Mouse (Mus musculus) E14TG2a.4 (cell line): ENCODE results near the gene Adgrl2.

Experiments used
- H3K27me3 ChIP-seq: 2 replicates; pipeline ENCODE4 v1.6.1; 2014; ENCODE audit warnings: low read length, control low read depth; ENCODE audit not compliant: insufficient read depth
- H3K36me3 ChIP-seq: 2 replicates; pipeline ENCODE4 v1.6.1; 2014; ENCODE audit warnings: low read length, control low read depth; ENCODE audit not compliant: insufficient read depth
- H3K4me1 ChIP-seq: replicated peaks from 2 replicates; pipeline ENCODE4 v1.6.1; 2014; ENCODE audit warnings: low read depth, low read length, control low read depth
- H3K4me3 ChIP-seq: replicated peaks from 2 replicates; pipeline ENCODE4 v1.5.1; 2014; ENCODE audit warnings: mild to moderate bottlenecking, low read length
- H3K9me3 ChIP-seq: 2 replicates; pipeline ENCODE4 v1.6.1; 2014; ENCODE audit warnings: low read length, control low read depth
- CTCF ChIP-seq: conservative IDR thresholded peaks from 2 replicates; pipeline ENCODE4 v1.5.1; 2014; ENCODE audit warnings: low read length
- NANOG ChIP-seq: IDR thresholded peaks from 2 replicates; pipeline ENCODE4 v1.6.1; 2014; ENCODE audit warnings: borderline replicate concordance, low read length, mixed read lengths
- POU5F1 ChIP-seq: IDR thresholded peaks from 2 replicates; pipeline ENCODE4 v1.6.1; 2014; ENCODE audit warnings: low read length, borderline replicate concordance

Gene Adgrl2

GRCm38 (mm10) chr3:148990531-148991003, at the start of gene Adgrl2:
Gene Adgrl2, minus strand, starts transcription at chr3:148990555.
- Histone ChIP-seq H3K4me3 (peak within 1 kb of the TSS; percentile 88), H3K9me3 (no peaks in the 10 kb centered on the region), H3K27me3 (peaks cover 33% of the 10 kb centered on the region), H3K36me3 (no peaks in the 10 kb centered on the region), H3K4me1 (peaks cover 18% of the 10 kb centered on the region; the same call in 1 of the 2 replicates)
- TF ChIP-seq CTCF (no peak), NANOG (no peak), POU5F1 (no peak)

- no peak overlapping the region for H3K4me3 ChIP-seq
- H3K9me3 ChIP-seq: no peaks in the 10 kb centered on the region
- no peaks in the 10 kb centered on the region for H3K27me3 ChIP-seq
- H3K4me1 ChIP-seq: no peaks in the 10 kb centered on the region
- TF ChIP-seq POU5F1 (no peak), NANOG (no peak), CTCF (no peak)
- H3K36me3 ChIP-seq: no peaks in the 10 kb centered on the region
These were observed 48.4 kb upstream of the Adgrl2 start for GRCm38 (mm10) chr3:149038771-149039170.

GRCm38 (mm10) chr3:149019925-149020324, 29.6 kb upstream of the Adgrl2 start:
- H3K27me3 ChIP-seq: no peaks in the 10 kb centered on the region
- TF ChIP-seq CTCF (no peak), POU5F1 (no peak), NANOG (no peak)
- no peaks in the 10 kb centered on the region for H3K4me1 ChIP-seq
- no peak overlapping the region for H3K4me3 ChIP-seq
- H3K9me3 ChIP-seq: no peaks in the 10 kb centered on the region
- H3K36me3 ChIP-seq: no peaks in the 10 kb centered on the region

- H3K36me3 ChIP-seq: no peaks in the 10 kb centered on the region
- no peaks in the 10 kb centered on the region for H3K9me3 ChIP-seq
- TF ChIP-seq CTCF (no peak), POU5F1 (no peak), NANOG (no peak)
- no peaks in the 10 kb centered on the region for H3K4me1 ChIP-seq
- H3K27me3 ChIP-seq: no peaks in the 10 kb centered on the region; the same call in 1 of the 2 replicates
- no peak overlapping the region for H3K4me3 ChIP-seq
These were observed 19.0 kb upstream of the Adgrl2 start for GRCm38 (mm10) chr3:149009311-149009710.

GRCm38 (mm10) chr3:149008634-149009023, 18.3 kb upstream of the Adgrl2 start:
- H3K4me3 ChIP-seq: no peak overlapping the region
- no peaks in the 10 kb centered on the region; the same call in 1 of the 2 replicates for H3K27me3 ChIP-seq
- H3K9me3 ChIP-seq: no peaks in the 10 kb centered on the region
- no peaks in the 10 kb centered on the region for H3K4me1 ChIP-seq
- no peak for TF ChIP-seq NANOG
- no peak for TF ChIP-seq POU5F1
- no peak for TF ChIP-seq CTCF
- H3K36me3 ChIP-seq: no peaks in the 10 kb centered on the region

GRCm38 (mm10) chr3:149007860-149008633, 17.7 kb upstream of the Adgrl2 start:
- TF ChIP-seq NANOG (no peak), CTCF (no peak), POU5F1 (no peak)
- Histone ChIP-seq H3K27me3 (no peaks in the 10 kb centered on the region; the same call in 1 of the 2 replicates), H3K9me3 (no peaks in the 10 kb centered on the region), H3K36me3 (no peaks in the 10 kb centered on the region), H3K4me1 (no peaks in the 10 kb centered on the region), H3K4me3 (no peak overlapping the region)

- Histone ChIP-seq H3K9me3 (no peaks in the 10 kb centered on the region), H3K4me1 (peaks cover 16% of the 10 kb centered on the region), H3K27me3 (peaks cover 8% of the 10 kb centered on the region; the same call in 1 of the 2 replicates), H3K36me3 (no peaks in the 10 kb centered on the region), H3K4me3 (no peak overlapping the region)
- TF ChIP-seq POU5F1 (no peak), CTCF (no peak), NANOG (no peak)
These were observed 11.0 kb upstream of the Adgrl2 start for GRCm38 (mm10) chr3:149001364-149001763.

GRCm38 (mm10) chr3:148998661-148999060, 8.3 kb upstream of the Adgrl2 start:
- TF ChIP-seq NANOG (no peak), CTCF (no peak), POU5F1 (no peak)
- Histone ChIP-seq H3K36me3 (no peaks in the 10 kb centered on the region), H3K4me3 (no peak overlapping the region), H3K27me3 (peaks cover 8% of the 10 kb centered on the region; the same call in 1 of the 2 replicates), H3K4me1 (peaks cover 16% of the 10 kb centered on the region), H3K9me3 (no peaks in the 10 kb centered on the region)

- Histone ChIP-seq H3K4me3 (peak overlapping the region; percentile 88; the same call in 1 of the 2 replicates), H3K4me1 (peaks cover 13% of the 10 kb centered on the region; the same call in 1 of the 2 replicates), H3K36me3 (no peaks in the 10 kb centered on the region), H3K9me3 (no peaks in the 10 kb centered on the region), H3K27me3 (peaks cover 33% of the 10 kb centered on the region)
- TF ChIP-seq POU5F1 (no peak), NANOG (no peak), CTCF (no peak)
These were observed 701 bp upstream of the Adgrl2 start for GRCm38 (mm10) chr3:148991056-148991455.
